Mouse (Mus musculus): ENCODE results near the gene Kif24.

DNA sequence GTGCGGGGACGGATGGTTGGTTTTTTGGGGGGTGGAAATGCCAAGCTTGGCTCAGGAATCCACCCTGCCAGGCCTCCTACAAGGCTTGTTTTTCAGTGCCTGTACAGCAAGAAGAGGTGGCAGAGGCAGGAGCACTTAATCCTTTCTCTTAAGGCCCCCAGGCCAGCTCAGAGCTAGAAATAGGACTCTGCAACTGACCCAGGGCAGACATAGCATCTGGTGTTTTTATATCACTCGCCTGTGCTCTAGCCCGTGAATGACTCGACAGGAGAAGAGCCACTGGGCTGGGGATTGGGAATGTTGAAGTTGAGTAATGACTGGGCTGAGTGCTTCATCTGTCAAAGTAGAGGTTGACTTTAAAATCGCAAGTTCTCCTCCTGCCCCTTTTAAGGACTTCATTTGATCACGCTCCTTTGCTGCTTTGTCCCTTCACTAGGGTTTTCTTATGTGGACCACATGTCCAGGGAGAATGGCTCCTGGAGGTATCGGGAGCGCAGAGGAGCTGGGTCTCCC is 13.0 kb upstream of the Kif24 start:
- no peak for TF ChIP-seq HCFC1 (IDR thresholded peaks at IDR 0.05; ENCODE audit: borderline replicate concordance, insufficient read depth, low read length)
- no peak for TF ChIP-seq ZC3H11A (IDR thresholded peaks at IDR 0.05; ENCODE audit: borderline replicate concordance, low read depth, low read length)
- TF ChIP-seq CHD2 (IDR thresholded peaks at IDR 0.05; ENCODE audit: low read depth, low read length): no peak
- no peak for TF ChIP-seq ZNF384 (IDR thresholded peaks at IDR 0.05; ENCODE audit: low read depth, low read length)
